Mouse (Mus musculus) intestine, embryonic 15.5 days (tissue): Measurements from ENCODE around the gene Napsa. TPM values are rescaled to one million over a fixed set of nuclear protein-coding genes. Genes with fewer than 3 reads are reported as not detected.

Experiments
- ATAC-seq: fragments of 200-750 bp; cut with Nextera tagmentation; 2 replicates; pipeline ENCODE4 v1.8.0; 2017; ENCODE audit warnings: moderate TSS enrichment, moderate library complexity
- H3K27ac ChIP-seq: fragments of 300-500 bp; sonication (generic); 2 replicates; pipeline ENCODE4 v1.5.1; 2015; ENCODE audit warnings: mild to moderate bottlenecking, inconsistent platforms
- H3K27me3 ChIP-seq: fragments of 300-500 bp; sonication (generic); replicated peaks from 2 replicates; pipeline ENCODE4 v1.6.1; 2015; ENCODE audit warnings: inconsistent platforms
- H3K36me3 ChIP-seq: fragments of 300-500 bp; sonication (generic); 2 replicates; pipeline ENCODE4 v1.6.1; 2015; ENCODE audit warnings: inconsistent platforms
- H3K4me1 ChIP-seq: fragments of 300-500 bp; sonication (generic); replicated peaks from 2 replicates; pipeline ENCODE4 v1.6.1; 2015; ENCODE audit warnings: inconsistent platforms
- H3K4me2 ChIP-seq: fragments of 300-500 bp; sonication (generic); replicated peaks from 2 replicates; pipeline ENCODE4 v1.6.1; 2015; ENCODE audit warnings: mild to moderate bottlenecking, inconsistent platforms
- H3K4me3 ChIP-seq: fragments of 300-500 bp; sonication (generic); replicated peaks from 2 replicates; pipeline ENCODE4 v1.5.1; 2015; ENCODE audit warnings: inconsistent platforms
- H3K9ac ChIP-seq: fragments of 300-500 bp; sonication (generic); 2 replicates; pipeline ENCODE4 v1.6.1; 2015; ENCODE audit warnings: inconsistent platforms
- H3K9me3 ChIP-seq: fragments of 300-500 bp; sonication (generic); 2 replicates; pipeline ENCODE4 v1.6.1; 2016; ENCODE audit warnings: inconsistent platforms
- WGBS: fragments of 180-500 bp; shearing (Covaris S2); methylation state at CpG from one replicate; pipeline ENCODE4 v1.1.7; 2015; 5-methylcytosine and 5-hydroxymethylcytosine counted together
- polyA plus RNA-seq: library from polyadenylated mRNA; unstranded; fragments of >200 nt; fragmentation: Nextera tagmentation; extraction: Ambion mirVana; gene quantifications from 2 replicates; pipeline ENCODE4 v1.2.1, GENCODE M21; 2015

The Napsa gene
- polyA plus RNA-seq, 1 experiment from 2014 or later = 3.6 TPM

- peaks cover 25% of the 10 kb centered on the region for H3K36me3 ChIP-seq
- ATAC-seq = no peak
- no peak overlapping the region for H3K27ac ChIP-seq
- peaks cover 9% of the 10 kb centered on the region for H3K4me1 ChIP-seq
- no peak overlapping the region for H3K4me3 ChIP-seq
- H3K9me3 ChIP-seq = no peaks in the 10 kb centered on the region
- no peak overlapping the region for H3K4me2 ChIP-seq
- H3K9ac ChIP-seq = no peak overlapping the region
- H3K27me3 ChIP-seq = no peaks in the 10 kb centered on the region
- 96% methylated on average over 3 of the region's 3 CpGs for WGBS
These were observed 25.9 kb upstream of the Napsa start for GRCm38 (mm10) chr7:44546274-44546673.

GRCm38 (mm10) chr7:44547041-44547440 lies 25.1 kb upstream of the Napsa start:
- Histone ChIP-seq H3K27me3 (no peaks in the 10 kb centered on the region), H3K4me2 (peak overlapping the region; percentile 77), H3K9ac (peak overlapping the region; percentile 66), H3K4me1 (peaks cover 9% of the 10 kb centered on the region), H3K27ac (no peak overlapping the region), H3K4me3 (no peak overlapping the region), H3K9me3 (no peaks in the 10 kb centered on the region), H3K36me3 (peaks cover 29% of the 10 kb centered on the region)
- no peak for ATAC-seq
- 92% methylated on average over 13 of the region's 13 CpGs for WGBS

DNA sequence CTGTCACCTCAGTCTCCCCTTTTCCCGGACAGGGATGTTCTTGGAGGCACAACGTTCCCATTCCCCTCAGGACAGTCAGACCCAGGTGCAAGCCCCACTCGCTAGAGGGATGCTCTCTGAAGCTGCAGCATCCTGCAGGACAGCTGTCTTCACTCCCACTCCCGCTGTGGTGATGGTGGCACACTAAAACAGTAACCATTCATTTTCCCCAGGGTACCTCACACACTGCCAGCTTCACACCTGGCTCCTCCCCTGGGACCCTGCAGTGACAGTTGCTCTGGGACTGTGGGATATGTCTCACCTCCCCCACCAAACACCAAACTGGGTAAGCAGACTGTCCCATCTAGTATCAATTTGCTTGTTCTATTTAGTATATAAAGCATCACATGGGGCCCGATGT lies 24.5 kb upstream of the Napsa start:
- no peaks in the 10 kb centered on the region for H3K27me3 ChIP-seq
- H3K4me2 ChIP-seq = peak overlapping the region; percentile 77
- ATAC-seq = no peak
- peak overlapping the region; percentile 59 for H3K4me3 ChIP-seq
- H3K9ac ChIP-seq = peak overlapping the region; percentile 66
- 24% methylated on average over 5 of the region's 5 CpGs for WGBS
- no peaks in the 10 kb centered on the region for H3K9me3 ChIP-seq
- peaks cover 13% of the 10 kb centered on the region for H3K4me1 ChIP-seq
- H3K27ac ChIP-seq = no peak overlapping the region
- peaks cover 27% of the 10 kb centered on the region for H3K36me3 ChIP-seq

GRCm38 (mm10) chr7:44548497-44549087 lies 23.6 kb upstream of the Napsa start, which contains the start of gene Pold1:
TSS of gene Pold1 (minus strand) at chr7:44548849.
- Histone ChIP-seq H3K36me3 (peaks cover 23% of the 10 kb centered on the region), H3K9me3 (no peaks in the 10 kb centered on the region), H3K27me3 (no peaks in the 10 kb centered on the region), H3K4me1 (peaks cover 18% of the 10 kb centered on the region), H3K4me2 (peak within 1 kb of the TSS; percentile 77), H3K4me3 (peak within 1 kb of the TSS; percentile 59), H3K27ac (peak within 1 kb of the TSS; percentile 75), H3K9ac (peak within 1 kb of the TSS; percentile 66)
- peak; percentile 96 for ATAC-seq
- under 1% methylated on average over 43 of the region's 43 CpGs for WGBS

- 96% methylated on average over 23 of the region's 23 CpGs for WGBS
- H3K9me3 ChIP-seq = no peaks in the 10 kb centered on the region
- no peak for ATAC-seq
- H3K4me3 ChIP-seq = no peak overlapping the region
- no peak overlapping the region for H3K4me2 ChIP-seq
- H3K4me1 ChIP-seq = peaks cover 18% of the 10 kb centered on the region
- H3K27ac ChIP-seq = no peak overlapping the region
- peaks cover 23% of the 10 kb centered on the region for H3K36me3 ChIP-seq
- H3K9ac ChIP-seq = no peak overlapping the region
- no peaks in the 10 kb centered on the region for H3K27me3 ChIP-seq
These were observed 22.4 kb upstream of the Napsa start for GRCm38 (mm10) chr7:44549621-44550408.

DNA sequence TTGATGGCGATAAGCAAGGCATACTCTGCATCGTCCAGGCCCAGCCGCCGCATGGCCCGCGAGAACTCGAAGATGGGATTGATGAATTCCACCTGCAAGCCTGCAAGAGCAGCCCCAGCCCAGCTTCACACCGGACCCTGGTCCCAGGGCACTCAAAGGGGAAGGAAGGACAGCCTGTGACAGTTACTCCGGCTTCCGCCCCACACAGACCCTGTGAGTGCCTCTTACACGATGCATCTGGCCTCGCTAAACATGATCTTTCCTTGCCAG lies 21.8 kb upstream of the Napsa start:
- H3K9ac ChIP-seq = no peak overlapping the region
- peaks cover 18% of the 10 kb centered on the region for H3K4me1 ChIP-seq
- ATAC-seq = no peak
- WGBS = 93% methylated on average over 12 of the region's 12 CpGs
- H3K9me3 ChIP-seq = no peaks in the 10 kb centered on the region
- no peak overlapping the region for H3K4me2 ChIP-seq
- H3K36me3 ChIP-seq = peaks cover 23% of the 10 kb centered on the region
- H3K27me3 ChIP-seq = no peaks in the 10 kb centered on the region
- H3K27ac ChIP-seq = no peak overlapping the region
- no peak overlapping the region for H3K4me3 ChIP-seq

DNA sequence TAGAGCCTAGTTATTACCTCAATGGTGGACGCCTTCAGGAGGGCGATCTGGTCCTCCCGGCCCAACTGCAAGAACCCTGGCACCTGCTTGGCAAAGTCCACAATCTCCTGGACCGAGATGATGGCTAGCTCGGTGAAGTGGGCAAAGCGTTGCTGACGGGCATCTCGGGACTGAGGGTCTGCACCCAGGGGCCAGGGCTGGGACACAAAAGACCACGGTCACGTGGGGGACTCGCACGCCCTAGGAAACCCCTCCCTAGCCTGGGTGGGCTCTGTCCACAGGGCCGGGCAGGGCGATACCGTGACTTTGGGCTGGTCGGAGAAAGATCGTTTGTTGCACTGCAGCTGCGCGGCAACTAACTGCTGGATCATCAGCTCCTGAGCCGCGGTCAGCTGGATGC lies 20.9 kb upstream of the Napsa start:
- WGBS = 93% methylated on average over 21 of the region's 21 CpGs
- peaks cover 23% of the 10 kb centered on the region for H3K36me3 ChIP-seq

DNA sequence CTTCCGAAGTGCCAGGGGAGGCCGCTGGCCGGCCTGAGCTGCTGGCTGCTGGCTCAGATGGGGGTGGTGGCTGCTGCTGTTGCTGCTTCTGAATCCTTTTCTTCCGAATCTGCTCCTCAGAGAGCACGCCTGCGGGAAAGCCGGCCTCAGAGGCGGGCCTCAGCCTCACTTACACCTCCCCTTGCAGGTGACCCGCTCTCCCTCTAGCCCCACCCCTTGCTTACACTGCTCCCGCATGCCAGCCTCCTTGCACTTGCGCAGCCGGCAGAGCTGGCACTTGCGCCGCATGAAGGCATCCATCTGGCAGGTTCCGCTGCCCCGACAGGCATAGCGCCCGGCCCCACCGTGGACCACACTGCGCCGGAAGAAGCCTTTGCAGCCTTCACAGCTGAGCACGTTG lies 20.4 kb upstream of the Napsa start:
- Histone ChIP-seq H3K4me1 (peaks cover 18% of the 10 kb centered on the region), H3K4me3 (no peak overlapping the region), H3K4me2 (no peak overlapping the region), H3K9ac (no peak overlapping the region), H3K27me3 (no peaks in the 10 kb centered on the region), H3K36me3 (peaks cover 23% of the 10 kb centered on the region), H3K27ac (no peak overlapping the region), H3K9me3 (no peaks in the 10 kb centered on the region)
- no peak for ATAC-seq
- WGBS = 82% methylated on average over 22 of the region's 22 CpGs

More for the DNA sequence above, 20.9 kb upstream of the Napsa start:
- H3K9me3 ChIP-seq = no peaks in the 10 kb centered on the region
- H3K4me1 ChIP-seq = peaks cover 18% of the 10 kb centered on the region
- H3K9ac ChIP-seq = no peak overlapping the region
- no peaks in the 10 kb centered on the region for H3K27me3 ChIP-seq
- ATAC-seq = no peak
- no peak overlapping the region for H3K4me3 ChIP-seq
- no peak overlapping the region for H3K4me2 ChIP-seq
- H3K27ac ChIP-seq = no peak overlapping the region

GRCm38 (mm10) chr7:44552141-44552908 lies 19.9 kb upstream of the Napsa start:
- H3K4me2 ChIP-seq = peak overlapping the region; percentile 60
- H3K36me3 ChIP-seq = peaks cover 23% of the 10 kb centered on the region
- WGBS = 85% methylated on average over 31 of the region's 31 CpGs
- no peak for ATAC-seq
- no peak overlapping the region for H3K9ac ChIP-seq
- peak overlapping the region; percentile 99; the same call in 1 of the 2 replicates for H3K4me3 ChIP-seq
- peaks cover 15% of the 10 kb centered on the region for H3K4me1 ChIP-seq
- H3K9me3 ChIP-seq = no peaks in the 10 kb centered on the region
- no peak overlapping the region for H3K27ac ChIP-seq
- H3K27me3 ChIP-seq = no peaks in the 10 kb centered on the region

DNA sequence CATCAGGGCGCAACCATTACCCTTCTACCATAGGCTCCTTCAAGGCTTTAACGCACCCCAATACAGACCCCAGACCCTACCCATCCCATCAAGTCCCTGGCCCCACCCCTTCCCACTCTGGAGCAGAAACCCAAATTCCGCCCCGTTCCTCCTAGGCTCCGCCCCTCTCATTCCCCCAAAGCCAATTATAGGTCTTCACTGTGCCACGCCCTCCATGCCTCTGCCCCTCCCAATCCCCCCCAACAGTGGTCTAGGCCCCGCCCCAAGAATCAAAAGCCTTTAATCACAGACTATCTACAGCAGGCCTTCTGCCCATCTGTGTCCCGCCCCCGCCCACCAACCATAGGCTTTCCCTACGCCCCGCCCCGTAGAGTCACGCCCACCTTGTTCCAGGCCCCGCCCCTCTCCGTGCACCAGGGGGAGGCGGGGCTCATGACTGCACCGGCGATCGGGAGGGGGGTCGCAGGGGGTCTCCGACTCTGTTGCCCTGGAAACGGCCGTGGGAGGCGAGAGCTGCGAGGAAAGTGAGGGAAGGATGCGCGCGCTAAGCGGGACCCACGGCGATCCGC lies 18.9 kb upstream of the Napsa start:
- Histone ChIP-seq H3K9me3 (no peaks in the 10 kb centered on the region), H3K27ac (peak overlapping the region; percentile 99), H3K4me2 (peak overlapping the region; percentile 60), H3K9ac (peak overlapping the region; percentile 80), H3K4me1 (peaks cover 9% of the 10 kb centered on the region), H3K36me3 (peaks cover 23% of the 10 kb centered on the region), H3K27me3 (no peaks in the 10 kb centered on the region), H3K4me3 (peak overlapping the region; percentile 99)
- ATAC-seq = peak; percentile 81
- under 1% methylated on average over 32 of the region's 32 CpGs for WGBS

GRCm38 (mm10) chr7:44553826-44554225 lies 18.4 kb upstream of the Napsa start, which contains the start of gene Nr1h2:
TSS of gene Nr1h2 (minus strand) at chr7:44553951.
- Histone ChIP-seq H3K27ac (peak within 1 kb of the TSS; percentile 99), H3K4me2 (peak within 1 kb of the TSS; percentile 60), H3K27me3 (no peaks in the 10 kb centered on the region), H3K4me1 (peaks cover 9% of the 10 kb centered on the region), H3K9me3 (no peaks in the 10 kb centered on the region), H3K9ac (peak within 1 kb of the TSS; percentile 80), H3K4me3 (peak within 1 kb of the TSS; percentile 99), H3K36me3 (peaks cover 23% of the 10 kb centered on the region)
- peak; percentile 88 for ATAC-seq
- WGBS = under 1% methylated on average over 22 of the region's 22 CpGs

DNA sequence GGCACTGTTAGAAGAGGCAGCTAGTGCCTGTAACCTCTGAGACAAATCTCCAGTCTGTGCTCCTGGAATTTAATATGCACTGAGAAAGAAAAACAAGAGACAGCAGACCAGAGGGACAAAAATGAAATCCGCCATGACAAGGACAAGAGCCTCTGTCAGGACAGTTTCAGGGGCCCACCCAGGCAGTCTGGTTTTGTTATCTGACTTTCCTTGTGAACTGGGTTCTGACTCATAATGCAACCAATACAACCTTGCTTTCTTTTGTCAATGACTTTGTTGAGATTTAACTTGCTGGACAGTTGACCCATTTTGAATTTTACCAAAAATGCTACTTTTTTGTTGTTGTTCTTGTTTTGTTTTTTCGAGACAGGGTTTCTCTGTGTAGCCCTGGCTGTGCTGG lies 14.6 kb upstream of the Napsa start:
- no peak overlapping the region for H3K4me3 ChIP-seq
- H3K9ac ChIP-seq = no peak overlapping the region
- peaks cover 6% of the 10 kb centered on the region for H3K4me1 ChIP-seq
- H3K27ac ChIP-seq = no peak overlapping the region
- no peaks in the 10 kb centered on the region for H3K36me3 ChIP-seq
- no peak overlapping the region for H3K4me2 ChIP-seq
- WGBS = 69% methylated on average over 2 of the region's 2 CpGs
- H3K9me3 ChIP-seq = no peaks in the 10 kb centered on the region
- no peak for ATAC-seq
- H3K27me3 ChIP-seq = 0 out of 2 replicates have a peak, but pooled peaks cover 3% of the 10 kb centered on the region
